Mouse (Mus musculus) thymus, adult 2 months (tissue): ENCODE measurements around the gene Sh2d1b1. TPM values are rescaled to one million over a fixed set of nuclear protein-coding genes. Genes with fewer than 3 reads are reported as not detected.

Experiments
- DNase-seq: peaks from one replicate; pipeline ENCODE4 v3.0.0; 2021
- H3K27ac ChIP-seq: fragments of 200-500 bp; 2 replicates; pipeline ENCODE4 v1.5.1; 2012; ENCODE audit warnings: low read length, control low read depth; ENCODE audit not compliant: control insufficient read depth, insufficient read depth
- H3K27me3 ChIP-seq: fragments of 200-500 bp; 2 replicates; pipeline ENCODE4 v1.6.1; 2012; ENCODE audit warnings: mild to moderate bottlenecking, low read length, moderate library complexity, mixed read lengths; ENCODE audit not compliant: control insufficient read depth, insufficient read depth
- H3K36me3 ChIP-seq: fragments of 200-500 bp; 2 replicates; pipeline ENCODE4 v1.6.1; 2012; ENCODE audit warnings: mild to moderate bottlenecking, low read length, moderate library complexity; ENCODE audit not compliant: control insufficient read depth, insufficient read depth
- H3K4me1 ChIP-seq: fragments of 200-500 bp; replicated peaks from 2 replicates; pipeline ENCODE4 v1.6.1; 2012; ENCODE audit warnings: low read length; ENCODE audit not compliant: control insufficient read depth, insufficient read depth
- H3K4me3 ChIP-seq: fragments of 200-500 bp; 2 replicates; pipeline ENCODE4 v1.5.1; 2012; ENCODE audit warnings: mild to moderate bottlenecking, low read length, control low read depth, moderate library complexity; ENCODE audit not compliant: control insufficient read depth, insufficient read depth
- CTCF ChIP-seq: fragments of 200-500 bp; IDR thresholded peaks from 2 replicates; pipeline ENCODE4 v1.5.1; 2012; ENCODE audit warnings: mild to moderate bottlenecking, control low read depth, low read length, moderate library complexity, borderline replicate concordance; ENCODE audit not compliant: control insufficient read depth, poor library complexity, insufficient read depth; ENCODE audit errors: extremely low read depth
- POLR2A ChIP-seq: fragments of 200-500 bp; IDR thresholded peaks from 2 replicates; pipeline ENCODE4 v1.6.1; 2012; ENCODE audit warnings: mild to moderate bottlenecking, low read length, control low read depth, moderate library complexity; ENCODE audit not compliant: control insufficient read depth, poor library complexity, insufficient read depth; ENCODE audit errors: extremely low read depth
- WGBS: fragments of 180-500 bp; shearing (Covaris S2); methylation state at CpG from one replicate; pipeline ENCODE4 v1.1.7; 2018; 5-methylcytosine and 5-hydroxymethylcytosine counted together
- polyA plus RNA-seq: library from polyadenylated mRNA; depleted of rRNA; stranded (reverse); fragments of >200 nt; gene quantifications from 2 replicates; pipeline ENCODE4 v1.2.3, GENCODE M21; 2012

Sh2d1b1 gene
- polyA plus RNA-seq, 1 experiment, result 0.71 TPM

DNA sequence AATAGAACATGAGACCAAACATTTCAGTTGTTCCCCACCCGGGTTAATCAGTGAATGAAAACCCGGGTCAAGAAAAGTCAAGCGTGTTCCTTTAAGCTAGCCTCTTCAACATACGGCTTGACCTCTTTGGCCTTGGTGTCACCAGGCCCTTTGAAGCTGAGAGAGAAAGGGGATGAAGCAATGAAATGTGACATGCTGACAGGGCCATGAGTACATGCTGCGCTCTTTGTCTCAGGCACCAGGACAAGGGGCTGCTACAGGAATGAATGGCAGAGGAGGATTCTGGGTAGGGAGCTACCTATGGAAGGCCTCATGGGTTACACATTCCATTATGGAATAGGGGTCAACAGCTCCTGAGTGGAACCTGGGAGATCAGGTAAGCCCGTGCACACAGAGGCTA is 26.0 kb downstream of the Sh2d1b1 start:
- DNase-seq, result no peak
- Histone ChIP-seq H3K36me3 (no peaks in the 10 kb centered on the region), H3K27me3 (no peaks in the 10 kb centered on the region), H3K4me3 (no peak overlapping the region), H3K4me1 (no peaks in the 10 kb centered on the region), H3K27ac (no peak overlapping the region)
- WGBS, result 96% methylated on average over 6 of the region's 6 CpGs
- no peak for TF ChIP-seq POLR2A
- TF ChIP-seq CTCF, result no peak

DNA sequence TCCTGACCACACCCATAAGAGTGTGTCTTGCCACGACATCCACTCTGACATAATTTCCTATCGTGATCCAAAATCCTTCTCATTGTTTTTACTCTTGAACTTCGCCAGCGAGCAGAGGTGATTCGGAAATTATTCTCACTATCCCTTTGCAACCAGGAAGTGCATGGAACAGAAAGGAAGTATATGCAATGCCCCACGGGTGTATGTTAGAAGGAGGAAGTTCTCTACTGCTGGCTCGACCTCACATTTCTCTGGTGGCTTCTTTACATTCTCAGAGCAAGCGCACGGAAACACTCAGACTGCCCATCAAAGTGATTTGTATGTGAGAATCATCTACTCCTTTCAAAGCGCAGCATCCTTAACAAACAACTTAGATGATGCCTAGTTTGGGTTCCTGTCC is 27.9 kb downstream of the Sh2d1b1 start:
- H3K27me3 ChIP-seq, result no peaks in the 10 kb centered on the region
- no peak overlapping the region for H3K27ac ChIP-seq
- H3K36me3 ChIP-seq, result no peaks in the 10 kb centered on the region
- no peak overlapping the region for H3K4me3 ChIP-seq
- WGBS, result 75% methylated on average over 10 of the region's 10 CpGs
- DNase-seq, result no peak
- TF ChIP-seq POLR2A, result no peak
- no peak for TF ChIP-seq CTCF
- no peaks in the 10 kb centered on the region for H3K4me1 ChIP-seq

DNA sequence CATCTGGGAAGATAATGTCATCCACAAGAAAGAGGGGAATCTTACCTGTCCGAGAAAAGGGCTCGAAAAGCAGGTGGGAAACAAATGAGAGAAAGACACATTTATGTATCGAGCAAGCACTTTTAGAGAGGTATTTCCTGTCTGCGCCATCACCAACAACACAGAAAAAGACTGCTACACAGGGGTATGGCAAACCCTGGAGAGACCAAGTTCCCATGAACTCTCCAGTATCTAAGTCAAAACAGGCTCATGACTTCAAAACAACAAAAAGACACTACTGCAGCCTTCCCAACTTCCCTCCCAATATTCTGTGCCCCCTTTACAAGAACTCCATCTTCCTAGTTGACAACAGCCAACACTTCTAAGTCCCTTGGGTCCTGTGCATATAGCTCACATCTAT is 29.1 kb downstream of the Sh2d1b1 start, which contains the start of gene Gm7694:
Gm7694 (minus strand) TSS at position 101 of the 400 bp plus-strand sequence.
- WGBS, result 95% methylated on average over 4 of the region's 4 CpGs
- no peak for TF ChIP-seq CTCF
- no peak for TF ChIP-seq POLR2A
- Histone ChIP-seq H3K4me1 (no peaks in the 10 kb centered on the region), H3K27ac (no peak within 1 kb of the TSS), H3K36me3 (no peaks in the 10 kb centered on the region), H3K27me3 (no peaks in the 10 kb centered on the region), H3K4me3 (no peak within 1 kb of the TSS)
- DNase-seq, result no peak

DNA sequence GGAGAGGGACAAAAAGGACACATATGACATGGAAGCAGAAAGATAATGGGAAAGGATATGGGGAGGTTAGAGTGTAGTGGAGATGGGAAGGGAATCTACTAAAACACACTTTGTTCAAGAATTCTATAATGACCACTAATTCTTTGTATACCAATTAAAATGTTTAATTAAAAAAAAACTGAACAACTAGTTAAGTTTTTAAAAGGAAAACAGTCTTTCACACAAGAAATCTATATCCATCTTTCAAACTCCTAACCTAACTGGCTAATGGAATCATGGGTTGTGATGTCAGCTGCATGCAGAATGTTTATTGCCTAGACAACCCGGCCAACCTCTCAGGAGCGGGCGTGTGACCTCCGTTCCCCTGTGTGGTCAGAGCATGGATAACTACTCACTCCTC is 31.4 kb downstream of the Sh2d1b1 start, which contains the start of gene Spata46:
Spata46 (plus strand) TSS at position 301 of the 400 bp plus-strand sequence.
- Histone ChIP-seq H3K36me3 (no peaks in the 10 kb centered on the region), H3K4me1 (no peaks in the 10 kb centered on the region), H3K27ac (no peak within 1 kb of the TSS), H3K27me3 (no peaks in the 10 kb centered on the region), H3K4me3 (no peak within 1 kb of the TSS)
- 95% methylated on average over 4 of the region's 4 CpGs for WGBS
- TF ChIP-seq POLR2A (no peak), CTCF (no peak)
- DNase-seq, result no peak

DNA sequence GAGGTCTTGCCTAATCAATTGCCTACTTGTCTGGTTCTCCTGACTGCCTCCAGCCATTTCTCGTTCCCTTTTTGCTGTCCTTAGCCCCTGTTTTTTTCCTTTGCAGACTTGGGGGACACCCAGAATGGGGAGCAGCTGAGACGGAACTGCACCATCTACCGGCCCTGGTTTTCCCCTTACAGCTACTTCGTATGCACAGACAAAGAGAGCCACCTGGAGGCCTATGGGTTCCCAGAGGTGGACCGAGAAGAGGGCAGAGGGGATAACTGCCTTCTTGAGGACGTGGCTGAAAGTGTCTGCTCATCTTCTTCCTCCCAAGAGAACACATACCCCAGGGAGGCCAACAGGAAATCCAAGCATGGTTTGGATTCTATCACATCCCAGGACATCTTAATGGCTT is 34.3 kb downstream of the Sh2d1b1 start:
- Histone ChIP-seq H3K27ac (no peak overlapping the region), H3K27me3 (no peaks in the 10 kb centered on the region), H3K4me1 (no peaks in the 10 kb centered on the region), H3K36me3 (no peaks in the 10 kb centered on the region), H3K4me3 (no peak overlapping the region)
- WGBS, result 84% methylated on average over 6 of the region's 6 CpGs
- TF ChIP-seq POLR2A (no peak), CTCF (no peak)
- DNase-seq, result no peak

DNA sequence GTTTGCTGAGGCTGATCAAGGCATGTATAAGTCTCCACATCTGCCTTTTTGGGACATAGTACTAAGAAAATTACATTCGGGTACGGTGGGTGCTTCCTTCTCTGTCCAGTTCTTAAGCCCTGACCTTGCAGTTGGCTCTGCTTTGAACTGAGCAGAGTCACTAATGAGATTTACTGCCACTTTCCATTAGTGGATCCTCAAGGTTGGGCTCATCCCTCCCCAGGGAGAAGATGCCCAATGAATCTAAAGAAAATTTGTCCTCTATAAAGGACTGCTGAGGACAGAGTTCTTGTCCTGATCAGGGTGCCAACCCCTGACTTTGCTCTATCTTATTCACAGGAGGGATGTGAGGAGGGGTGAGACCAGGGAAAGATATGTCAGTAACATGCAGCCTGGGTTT is 44.9 kb downstream of the Sh2d1b1 start:
- H3K27me3 ChIP-seq, result no peaks in the 10 kb centered on the region
- DNase-seq, result no peak
- H3K36me3 ChIP-seq, result no peaks in the 10 kb centered on the region
- TF ChIP-seq POLR2A (no peak), CTCF (no peak)
- no peaks in the 10 kb centered on the region for H3K4me1 ChIP-seq
- WGBS, result 98% methylated on average over 2 of the region's 2 CpGs
- H3K27ac ChIP-seq, result no peak overlapping the region
- H3K4me3 ChIP-seq, result no peak overlapping the region

DNA sequence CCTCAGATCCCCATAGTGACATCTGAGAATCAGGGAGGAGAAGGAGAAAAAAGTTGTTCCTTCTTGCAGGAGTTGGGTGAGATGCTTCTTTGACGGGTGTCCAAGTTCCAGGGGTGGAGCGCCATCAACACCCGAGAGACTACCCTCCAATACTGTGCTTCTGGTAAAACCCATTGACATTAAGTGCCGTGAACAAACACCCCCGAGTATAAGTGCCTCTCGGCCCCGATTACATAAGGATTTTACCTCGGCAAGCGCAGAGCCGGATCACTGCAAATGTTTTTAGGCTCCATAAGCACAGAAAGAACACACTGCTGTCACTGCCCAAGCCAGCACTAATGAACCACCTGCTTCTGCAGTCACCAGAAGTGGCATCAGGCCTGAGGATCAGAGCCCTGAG is 45.9 kb downstream of the Sh2d1b1 start:
- Histone ChIP-seq H3K27ac (no peak overlapping the region), H3K27me3 (no peaks in the 10 kb centered on the region), H3K4me3 (no peak overlapping the region), H3K36me3 (no peaks in the 10 kb centered on the region), H3K4me1 (no peaks in the 10 kb centered on the region)
- no peak for TF ChIP-seq CTCF
- no peak for TF ChIP-seq POLR2A
- WGBS, result 97% methylated on average over 10 of the region's 10 CpGs
- no peak for DNase-seq
